Mouse (Mus musculus): ENCODE measurements around the gene Ankrd33b. TPM values are rescaled to one million over a fixed set of nuclear protein-coding genes. Genes with fewer than 3 reads are reported as not detected.
A peak's percentile ranks its signal among the peaks of the same experiment; 100 is the strongest.

Ankrd33b gene
- polyA plus RNA-seq, 1 experiment from 2014 or later = 0.69 TPM

- ATAC-seq = no peak
- 39% methylated on average over 12 of the region's 12 CpGs for WGBS
- Histone ChIP-seq H3K9ac (ENCODE audit: low read depth, low read length) (no peak overlapping the region), H3K4me1 (ENCODE audit: control insufficient read depth, insufficient read depth, low read length) (no peaks in the 10 kb centered on the region), H3K4me3 (ENCODE audit: low read depth, low read length) (no peak overlapping the region), H3K4me2 (ENCODE audit: low read length) (no peak overlapping the region), H3K9me3 (replicated peaks; ENCODE audit: control insufficient read depth, low read length, poor library complexity, severe bottlenecking) (no peaks in the 10 kb centered on the region), H3K27me3 (ENCODE audit: control insufficient read depth, insufficient read depth, low read depth, low read length) (no peaks in the 10 kb centered on the region), H3K27ac (ENCODE audit: low read length) (no peak overlapping the region), H3K36me3 (ENCODE audit: control insufficient read depth, insufficient read depth, low read length) (no peaks in the 10 kb centered on the region)
Observed at GRCm38 (mm10) chr15:31320598-31321377, 46.7 kb downstream of the Ankrd33b start.

- WGBS = 64% methylated on average over 4 of the region's 4 CpGs
- no peaks in the 10 kb centered on the region for H3K36me3 ChIP-seq (ENCODE audit: control insufficient read depth, insufficient read depth, low read length)
- H3K27ac ChIP-seq (ENCODE audit: low read length) = no peak overlapping the region
- H3K9ac ChIP-seq (ENCODE audit: low read depth, low read length) = no peak overlapping the region
- no peaks in the 10 kb centered on the region for H3K9me3 ChIP-seq (replicated peaks; ENCODE audit: control insufficient read depth, low read length, poor library complexity, severe bottlenecking)
- ATAC-seq = no peak
- no peaks in the 10 kb centered on the region for H3K27me3 ChIP-seq (ENCODE audit: control insufficient read depth, insufficient read depth, low read depth, low read length)
- H3K4me2 ChIP-seq (ENCODE audit: low read length) = no peak overlapping the region
- H3K4me1 ChIP-seq (ENCODE audit: control insufficient read depth, insufficient read depth, low read length) = no peaks in the 10 kb centered on the region
- H3K4me3 ChIP-seq (ENCODE audit: low read depth, low read length) = no peak overlapping the region
Observed at GRCm38 (mm10) chr15:31319046-31319445, 48.5 kb downstream of the Ankrd33b start.

GRCm38 (mm10) chr15:31318158-31318955 lies 49.2 kb downstream of the Ankrd33b start:
- ATAC-seq = no peak
- Histone ChIP-seq H3K4me2 (ENCODE audit: low read length) (no peak overlapping the region), H3K4me3 (ENCODE audit: low read depth, low read length) (no peak overlapping the region), H3K9me3 (replicated peaks; ENCODE audit: control insufficient read depth, low read length, poor library complexity, severe bottlenecking) (no peaks in the 10 kb centered on the region), H3K4me1 (ENCODE audit: control insufficient read depth, insufficient read depth, low read length) (no peaks in the 10 kb centered on the region), H3K27me3 (ENCODE audit: control insufficient read depth, insufficient read depth, low read depth, low read length) (no peaks in the 10 kb centered on the region), H3K27ac (ENCODE audit: low read length) (no peak overlapping the region), H3K36me3 (ENCODE audit: control insufficient read depth, insufficient read depth, low read length) (no peaks in the 10 kb centered on the region), H3K9ac (ENCODE audit: low read depth, low read length) (no peak overlapping the region; the same call in 1 of the 2 replicates)
- 38% methylated on average over 6 of the region's 6 CpGs for WGBS

- H3K4me1 ChIP-seq (ENCODE audit: control insufficient read depth, insufficient read depth, low read length) = no peaks in the 10 kb centered on the region
- no peak overlapping the region for H3K4me3 ChIP-seq (ENCODE audit: low read depth, low read length)
- no peaks in the 10 kb centered on the region for H3K36me3 ChIP-seq (ENCODE audit: control insufficient read depth, insufficient read depth, low read length)
- H3K9ac ChIP-seq (ENCODE audit: low read depth, low read length) = no peak overlapping the region
- no peaks in the 10 kb centered on the region for H3K9me3 ChIP-seq (replicated peaks; ENCODE audit: control insufficient read depth, low read length, poor library complexity, severe bottlenecking)
- H3K27me3 ChIP-seq (ENCODE audit: control insufficient read depth, insufficient read depth, low read depth, low read length) = no peaks in the 10 kb centered on the region
- WGBS = 79% methylated on average over 3 of the region's 3 CpGs
- no peak for ATAC-seq
- H3K4me2 ChIP-seq (ENCODE audit: low read length) = no peak overlapping the region
- H3K27ac ChIP-seq (ENCODE audit: low read length) = no peak overlapping the region
Observed at GRCm38 (mm10) chr15:31317056-31317805, 50.3 kb downstream of the Ankrd33b start.

- H3K9me3 ChIP-seq (replicated peaks; ENCODE audit: control insufficient read depth, low read length, poor library complexity, severe bottlenecking) = no peaks in the 10 kb centered on the region
- no peak overlapping the region for H3K4me2 ChIP-seq (ENCODE audit: low read length)
- H3K27ac ChIP-seq (ENCODE audit: low read length) = no peak overlapping the region
- ATAC-seq = peak; percentile 84
- H3K27me3 ChIP-seq (ENCODE audit: control insufficient read depth, insufficient read depth, low read depth, low read length) = no peaks in the 10 kb centered on the region
- 4% methylated on average over 5 of the region's 5 CpGs for WGBS
- no peaks in the 10 kb centered on the region for H3K36me3 ChIP-seq (ENCODE audit: control insufficient read depth, insufficient read depth, low read length)
- H3K4me1 ChIP-seq (ENCODE audit: control insufficient read depth, insufficient read depth, low read length) = no peaks in the 10 kb centered on the region
- no peak overlapping the region for H3K4me3 ChIP-seq (ENCODE audit: low read depth, low read length)
- no peak overlapping the region for H3K9ac ChIP-seq (ENCODE audit: low read depth, low read length)
Observed at GRCm38 (mm10) chr15:31315630-31316231, 51.8 kb downstream of the Ankrd33b start.

GRCm38 (mm10) chr15:31312001-31312400 lies 55.5 kb downstream of the Ankrd33b start:
- H3K4me2 ChIP-seq (ENCODE audit: low read length) = no peak overlapping the region

GRCm38 (mm10) chr15:31309526-31309925 lies 58.0 kb downstream of the Ankrd33b start:
- Histone ChIP-seq H3K9me3 (replicated peaks; ENCODE audit: control insufficient read depth, low read length, poor library complexity, severe bottlenecking) (no peaks in the 10 kb centered on the region; the same call in 1 of the 2 replicates), H3K9ac (ENCODE audit: low read depth, low read length) (no peak overlapping the region), H3K36me3 (ENCODE audit: control insufficient read depth, insufficient read depth, low read length) (no peaks in the 10 kb centered on the region), H3K27ac (ENCODE audit: low read length) (no peak overlapping the region), H3K27me3 (ENCODE audit: control insufficient read depth, insufficient read depth, low read depth, low read length) (no peaks in the 10 kb centered on the region), H3K4me3 (ENCODE audit: low read depth, low read length) (no peak overlapping the region), H3K4me1 (ENCODE audit: control insufficient read depth, insufficient read depth, low read length) (no peaks in the 10 kb centered on the region), H3K4me2 (ENCODE audit: low read length) (no peak overlapping the region)
- no peak for ATAC-seq
- WGBS = 66% methylated on average over 15 of the region's 15 CpGs

More at GRCm38 (mm10) chr15:31312001-31312400, 55.5 kb downstream of the Ankrd33b start:
- Histone ChIP-seq H3K27me3 (ENCODE audit: control insufficient read depth, insufficient read depth, low read depth, low read length) (no peaks in the 10 kb centered on the region), H3K4me3 (ENCODE audit: low read depth, low read length) (no peak overlapping the region), H3K27ac (ENCODE audit: low read length) (no peak overlapping the region), H3K36me3 (ENCODE audit: control insufficient read depth, insufficient read depth, low read length) (no peaks in the 10 kb centered on the region), H3K9me3 (replicated peaks; ENCODE audit: control insufficient read depth, low read length, poor library complexity, severe bottlenecking) (no peaks in the 10 kb centered on the region; the same call in 1 of the 2 replicates), H3K9ac (ENCODE audit: low read depth, low read length) (no peak overlapping the region), H3K4me1 (ENCODE audit: control insufficient read depth, insufficient read depth, low read length) (no peaks in the 10 kb centered on the region)
- 80% methylated on average over 2 of the region's 2 CpGs for WGBS
- no peak for ATAC-seq

GRCm38 (mm10) chr15:31306726-31307125 lies 60.8 kb downstream of the Ankrd33b start:
- Histone ChIP-seq H3K27ac (ENCODE audit: low read length) (no peak overlapping the region), H3K9me3 (replicated peaks; ENCODE audit: control insufficient read depth, low read length, poor library complexity, severe bottlenecking) (no peaks in the 10 kb centered on the region; the same call in 1 of the 2 replicates), H3K36me3 (ENCODE audit: control insufficient read depth, insufficient read depth, low read length) (no peaks in the 10 kb centered on the region), H3K4me1 (ENCODE audit: control insufficient read depth, insufficient read depth, low read length) (no peaks in the 10 kb centered on the region), H3K27me3 (ENCODE audit: control insufficient read depth, insufficient read depth, low read depth, low read length) (no peaks in the 10 kb centered on the region), H3K4me2 (ENCODE audit: low read length) (no peak overlapping the region), H3K4me3 (ENCODE audit: low read depth, low read length) (no peak overlapping the region), H3K9ac (ENCODE audit: low read depth, low read length) (no peak overlapping the region)
- WGBS = 65% methylated on average over 4 of the region's 4 CpGs
- no peak for ATAC-seq
